In the genomic region with DNA sequence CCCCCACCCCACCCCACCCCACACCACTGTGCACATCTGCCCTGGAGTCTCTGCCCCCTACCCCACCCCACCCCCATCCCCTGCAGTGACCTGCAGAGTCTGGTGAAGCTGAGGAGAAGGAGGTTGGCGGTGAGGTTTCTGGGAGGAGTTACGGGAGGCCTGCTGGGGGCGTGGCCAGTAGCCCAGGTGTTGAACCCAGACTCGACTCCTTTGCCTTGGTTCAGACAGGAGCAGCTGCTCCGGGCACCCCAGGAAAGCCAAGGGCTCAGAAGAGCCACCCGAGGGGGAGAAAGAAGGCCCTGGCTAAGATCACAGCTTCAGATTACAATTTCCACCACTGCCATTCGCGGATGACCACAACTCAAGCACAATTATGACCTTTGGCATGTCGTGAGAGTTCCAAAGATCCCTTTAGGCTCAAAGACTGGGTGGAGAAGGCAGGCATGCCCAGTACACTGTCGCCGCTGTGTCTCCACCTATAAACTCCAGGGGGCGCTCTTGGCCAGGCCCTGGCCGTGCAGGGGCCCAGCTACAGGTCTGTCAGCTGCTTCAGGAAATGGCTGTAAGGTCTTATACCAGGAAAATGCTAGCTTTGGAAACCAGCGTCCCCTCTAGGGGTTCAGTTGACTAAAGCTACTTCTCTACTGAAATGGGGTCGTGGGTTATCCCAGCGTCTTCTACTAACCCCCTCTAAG, we compare ENCODE assay signal across 8 mouse cellular contexts. TPM values are rescaled to one million over a fixed set of nuclear protein-coding genes. Genes with fewer than 3 reads are reported as not detected.
DNase-seq lines count a peak whose midpoint lies in the region; ATAC-seq lines count a peak whose summit lies in the region.
"Had no signal": no experiment of that assay in that cellular context is flagged by ENCODE, and none has a peak within 500 bp of the region (broad histone marks: within the 10 kb centered on the region; RNA-seq: fewer than 3 reads in every experiment).

No protein-coding gene starts in this region.

- peaks cover 24% of the 10 kb centered on the region for H3K27me3 ChIP-seq in embryonic facial prominence, embryonic 13.5 days

- H3K4me1 ChIP-seq in embryonic facial prominence, embryonic 13.5 days = peaks cover 50% of the 10 kb centered on the region
- H3K4me1 ChIP-seq: megakaryocyte, embryonic 14.5 days had no signal

- DNase-seq in R1 (ENCODE audit: low read depth, low spot score) = peak; percentile 86
- peak; percentile 28 to 31 for DNase-seq in adrenal gland, postnatal 4 days (ENCODE audit: low spot score in 2 of 2)
- peak; percentile 76 to 80 for DNase-seq in kidney, postnatal 4 days
- DNase-seq in lung, postnatal 4 days = peak; percentile 56 to 66
- DNase-seq in skeletal muscle tissue, adult 2 months (ENCODE audit: low read depth, low spot score) = peak; percentile 20

- H3K9me3 ChIP-seq in embryonic facial prominence, embryonic 13.5 days = no peaks in the 10 kb centered on the region
- H3K9me3 ChIP-seq: megakaryocyte, embryonic 14.5 days had no signal

- H3K36me3 ChIP-seq in embryonic facial prominence, embryonic 13.5 days = no peaks in the 10 kb centered on the region

- H3K4me3 ChIP-seq in embryonic facial prominence, embryonic 13.5 days = no peak overlapping the region
- H3K4me3 ChIP-seq: megakaryocyte, embryonic 14.5 days had no signal

- H3K9ac ChIP-seq in embryonic facial prominence, embryonic 13.5 days = peak overlapping the region; percentile 51; the same call in 1 of the 2 replicates

- WGBS in embryonic facial prominence, embryonic 13.5 days = 3% methylated on average over 16 of the region's 16 CpGs

- H3K4me2 ChIP-seq in embryonic facial prominence, embryonic 13.5 days = peak overlapping the region; percentile 43

- H3K27ac ChIP-seq in embryonic facial prominence, embryonic 13.5 days = no peak overlapping the region

- no peak for ATAC-seq in embryonic facial prominence, embryonic 13.5 days (ENCODE audit: insufficient number of reproducible peaks, insufficient read depth, low FRiP score, low TSS enrichment, low read depth)
- peak; percentile 47 to 60; a peak in 2 of 4 replicates for ATAC-seq in hematopoietic stem cell, adult 5-6 weeks (replicated peaks in 1 of 2; ENCODE audit: insufficient read depth in 1 of 2, low FRiP score in 2 of 2, low TSS enrichment in 1 of 2, low read depth in 1 of 2, poor library complexity in 2 of 2, severe bottlenecking in 2 of 2)

RNA-seq across cellular contexts. Expression of gene Myo18b, which starts 47.4 kb away (rescaled TPM):
- 1 to 10 TPM; 2.4 to 6.6 TPM for total RNA-seq in adrenal gland, postnatal 4 days (2021)
- polyA plus RNA-seq in embryonic facial prominence, embryonic 13.5 days (2015; fragmentation: Nextera tagmentation; extraction: Ambion mirVana) = 0.89 and 1.9 TPM in 2 replicates
- total RNA-seq in hematopoietic stem cell, adult 5-6 weeks (2017) = 0.88 TPM in 1 of 2 replicates, not detected in the other

Comparison
In these comparisons a context has a peak if more than half of its experiments do, and no peak if none do; other contexts are left out.
1. DNase-seq: peak in every context shown above with its lines; median percentile 86 in R1; 78 in kidney, postnatal 4 days; 61 in lung, postnatal 4 days; 30 in adrenal gland, postnatal 4 days; 20 in skeletal muscle tissue, adult 2 months.